Mouse (Mus musculus): Measurements from ENCODE around the gene Taf9. TPM values are rescaled to one million over a fixed set of nuclear protein-coding genes. Genes with fewer than 3 reads are reported as not detected.

Taf9 gene
- polyA plus RNA-seq, 1 experiment from 2014 or later = 9.3 TPM

GRCm38 (mm10) chr13:100675936-100676635 lies 24.7 kb downstream of the Taf9 start:
- Histone ChIP-seq H3K4me1 (replicated peaks) (no peaks in the 10 kb centered on the region), H3K4me2 (no peak overlapping the region), H3K9me3 (replicated peaks) (no peaks in the 10 kb centered on the region), H3K27me3 (no peaks in the 10 kb centered on the region), H3K9ac (no peak overlapping the region), H3K27ac (no peak overlapping the region), H3K4me3 (no peak overlapping the region), H3K36me3 (no peaks in the 10 kb centered on the region)
- 81% methylated on average over 15 of the region's 15 CpGs for WGBS
- ATAC-seq (replicated peaks; ENCODE audit: insufficient number of reproducible peaks, insufficient read depth, low FRiP score, low read depth) = no peak

- H3K4me1 ChIP-seq (replicated peaks) = no peaks in the 10 kb centered on the region
- H3K4me3 ChIP-seq = no peak overlapping the region
- H3K27ac ChIP-seq = no peak overlapping the region
- no peak overlapping the region for H3K9ac ChIP-seq
- 84% methylated on average over 8 of the region's 8 CpGs for WGBS
- H3K36me3 ChIP-seq = no peaks in the 10 kb centered on the region
- ATAC-seq (replicated peaks; ENCODE audit: insufficient number of reproducible peaks, insufficient read depth, low FRiP score, low read depth) = no peak
- no peaks in the 10 kb centered on the region for H3K9me3 ChIP-seq (replicated peaks)
- no peak overlapping the region for H3K4me2 ChIP-seq
- no peaks in the 10 kb centered on the region for H3K27me3 ChIP-seq
Observed at GRCm38 (mm10) chr13:100681615-100682014, 30.2 kb downstream of the Taf9 start.

GRCm38 (mm10) chr13:100682837-100683236 lies 31.5 kb downstream of the Taf9 start:
- WGBS = 82% methylated on average over 2 of the region's 2 CpGs
- no peaks in the 10 kb centered on the region for H3K4me1 ChIP-seq (replicated peaks)
- H3K9ac ChIP-seq = no peak overlapping the region
- no peak for ATAC-seq (replicated peaks; ENCODE audit: insufficient number of reproducible peaks, insufficient read depth, low FRiP score, low read depth)
- H3K9me3 ChIP-seq (replicated peaks) = no peaks in the 10 kb centered on the region
- H3K4me3 ChIP-seq = no peak overlapping the region
- no peak overlapping the region for H3K4me2 ChIP-seq
- H3K36me3 ChIP-seq = no peaks in the 10 kb centered on the region
- no peak overlapping the region for H3K27ac ChIP-seq
- H3K27me3 ChIP-seq = no peaks in the 10 kb centered on the region

- 68% methylated on average over 2 of the region's 2 CpGs for whole genome bisulfite sequencing
- no peak overlapping the region for H3K4me3 ChIP-seq
- no peak overlapping the region for H3K4me2 ChIP-seq
- H3K4me1 ChIP-seq (replicated peaks) = no peaks in the 10 kb centered on the region
- no peaks in the 10 kb centered on the region for H3K9me3 ChIP-seq (replicated peaks)
- H3K27ac ChIP-seq = no peak overlapping the region
- no peak overlapping the region for H3K9ac ChIP-seq
- no peaks in the 10 kb centered on the region for H3K36me3 ChIP-seq
- ATAC-seq (replicated peaks; ENCODE audit: insufficient number of reproducible peaks, insufficient read depth, low FRiP score, low read depth) = no peak
- H3K27me3 ChIP-seq = no peaks in the 10 kb centered on the region
Observed at GRCm38 (mm10) chr13:100684355-100684754, 33.0 kb downstream of the Taf9 start.

GRCm38 (mm10) chr13:100687513-100687912 lies 36.1 kb downstream of the Taf9 start:
- no peaks in the 10 kb centered on the region for H3K27me3 ChIP-seq
- H3K4me1 ChIP-seq (replicated peaks) = no peaks in the 10 kb centered on the region
- WGBS = 66% methylated on average over 7 of the region's 7 CpGs
- H3K4me2 ChIP-seq = no peak overlapping the region
- ATAC-seq (replicated peaks; ENCODE audit: insufficient number of reproducible peaks, insufficient read depth, low FRiP score, low read depth) = no peak
- no peak overlapping the region for H3K27ac ChIP-seq
- H3K4me3 ChIP-seq = no peak overlapping the region
- H3K9me3 ChIP-seq (replicated peaks) = no peaks in the 10 kb centered on the region
- no peak overlapping the region for H3K9ac ChIP-seq
- no peaks in the 10 kb centered on the region for H3K36me3 ChIP-seq

GRCm38 (mm10) chr13:100697541-100697940 lies 46.2 kb downstream of the Taf9 start:
- no peaks in the 10 kb centered on the region for H3K27me3 ChIP-seq
- no peak overlapping the region for H3K4me2 ChIP-seq
- peaks cover 63% of the 10 kb centered on the region for H3K36me3 ChIP-seq
- H3K4me3 ChIP-seq = no peak overlapping the region
- 85% methylated on average over 3 of the region's 3 CpGs for WGBS
- H3K9ac ChIP-seq = no peak overlapping the region
- H3K4me1 ChIP-seq (replicated peaks) = no peaks in the 10 kb centered on the region
- H3K27ac ChIP-seq = no peak overlapping the region
- no peak for ATAC-seq (replicated peaks; ENCODE audit: insufficient number of reproducible peaks, insufficient read depth, low FRiP score, low read depth)
- H3K9me3 ChIP-seq (replicated peaks) = no peaks in the 10 kb centered on the region

GRCm38 (mm10) chr13:100698866-100699265 lies 47.5 kb downstream of the Taf9 start:
- 90% methylated on average over 10 of the region's 10 CpGs for whole genome bisulfite sequencing
- Histone ChIP-seq H3K4me1 (replicated peaks) (no peaks in the 10 kb centered on the region), H3K9ac (no peak overlapping the region), H3K4me3 (no peak overlapping the region), H3K4me2 (no peak overlapping the region), H3K27ac (no peak overlapping the region), H3K27me3 (no peaks in the 10 kb centered on the region), H3K9me3 (replicated peaks) (no peaks in the 10 kb centered on the region), H3K36me3 (peaks cover 76% of the 10 kb centered on the region)
- no peak for ATAC-seq (replicated peaks; ENCODE audit: insufficient number of reproducible peaks, insufficient read depth, low FRiP score, low read depth)

GRCm38 (mm10) chr13:100703468-100703867 lies 52.1 kb downstream of the Taf9 start:
- ATAC-seq (replicated peaks; ENCODE audit: insufficient number of reproducible peaks, insufficient read depth, low FRiP score, low read depth) = no peak
- no peak overlapping the region for H3K4me3 ChIP-seq

More at GRCm38 (mm10) chr13:100703468-100703867, 52.1 kb downstream of the Taf9 start:
- no peaks in the 10 kb centered on the region for H3K27me3 ChIP-seq
- H3K9me3 ChIP-seq (replicated peaks) = no peaks in the 10 kb centered on the region
- H3K9ac ChIP-seq = no peak overlapping the region
- H3K4me2 ChIP-seq = no peak overlapping the region
- H3K4me1 ChIP-seq (replicated peaks) = no peaks in the 10 kb centered on the region
- H3K36me3 ChIP-seq = peaks cover 94% of the 10 kb centered on the region
- WGBS = 95% methylated on average over 2 of the region's 2 CpGs
- no peak overlapping the region for H3K27ac ChIP-seq

Other genes with a start within 250 kb of the Taf9 start
- not detected in 2 replicates for gene Naip1, start 198.7 kb upstream of the Taf9 start, polyA plus RNA-seq (2015; fragmentation: Nextera tagmentation; extraction: Ambion mirVana)
- gene Gtf2h2, start 159.0 kb upstream of the Taf9 start, polyA plus RNA-seq (2015; fragmentation: Nextera tagmentation; extraction: Ambion mirVana) = 39.4 and 39.9 TPM in 2 replicates
- gene Ocln, start 98.9 kb upstream of the Taf9 start, polyA plus RNA-seq (2015; fragmentation: Nextera tagmentation; extraction: Ambion mirVana) = 2.2 and 3.8 TPM in 2 replicates
- 1.6 and 3.6 TPM in 2 replicates for gene Marveld2, start 34.6 kb upstream of the Taf9 start, polyA plus RNA-seq (2015; fragmentation: Nextera tagmentation; extraction: Ambion mirVana)
- 215 and 218 TPM in 2 replicates for gene Ak6, start 600 bp upstream of the Taf9 start, polyA plus RNA-seq (2015; fragmentation: Nextera tagmentation; extraction: Ambion mirVana)
- gene Rad17, start 528 bp upstream of the Taf9 start, polyA plus RNA-seq (2015; fragmentation: Nextera tagmentation; extraction: Ambion mirVana) = 18.4 and 21.6 TPM in 2 replicates
- 2.6 and 4.1 TPM in 2 replicates for gene Ccdc125, start 18.1 kb downstream of the Taf9 start, polyA plus RNA-seq (2015; fragmentation: Nextera tagmentation; extraction: Ambion mirVana)
- gene Cdk7, start 79.4 kb downstream of the Taf9 start, polyA plus RNA-seq (2015; fragmentation: Nextera tagmentation; extraction: Ambion mirVana) = 61.8 and 65.4 TPM in 2 replicates
- 211 and 283 TPM in 2 replicates for gene Mrps36, start 93.1 kb downstream of the Taf9 start, polyA plus RNA-seq (2015; fragmentation: Nextera tagmentation; extraction: Ambion mirVana)
- 14.0 and 15.6 TPM in 2 replicates for gene Cenph, start 124.3 kb downstream of the Taf9 start, polyA plus RNA-seq (2015; fragmentation: Nextera tagmentation; extraction: Ambion mirVana)
- 159 and 183 TPM in 2 replicates for gene Ccnb1, start 135.0 kb downstream of the Taf9 start, polyA plus RNA-seq (2015; fragmentation: Nextera tagmentation; extraction: Ambion mirVana)
- gene Slc30a5, start 181.8 kb downstream of the Taf9 start, polyA plus RNA-seq (2015; fragmentation: Nextera tagmentation; extraction: Ambion mirVana) = 31.4 and 39.7 TPM in 2 replicates

Data from heart, embryonic 15.5 days (tissue).